9 mouse cellular contexts compared by ENCODE assay signal in the genomic region with DNA sequence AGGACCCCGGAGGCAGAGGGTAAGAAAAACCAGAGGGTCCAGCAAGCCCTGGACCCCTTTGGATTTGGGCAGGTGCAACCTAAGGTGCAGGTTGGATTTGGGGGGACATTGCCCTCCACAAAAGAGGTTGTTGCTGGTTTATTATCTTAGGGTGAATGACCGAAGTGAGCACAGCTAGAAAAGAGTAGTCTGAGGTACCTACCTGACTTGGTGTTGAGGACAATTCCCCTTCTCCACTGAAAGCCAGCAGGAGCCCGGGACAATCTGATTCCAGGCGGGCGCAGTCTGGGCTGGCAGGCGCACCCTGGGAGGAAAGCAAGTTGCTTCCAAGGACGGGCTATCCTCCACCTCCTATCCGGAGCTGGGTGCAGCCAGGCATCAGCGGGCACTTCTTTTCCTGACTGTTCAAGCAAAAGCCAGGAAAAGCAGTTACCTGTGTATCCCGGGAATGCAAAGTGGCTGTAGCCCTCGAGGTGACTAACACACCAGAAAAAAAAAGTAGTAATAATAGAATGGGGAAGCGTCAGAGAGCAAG. TPM values are rescaled to one million over a fixed set of nuclear protein-coding genes. Genes with fewer than 3 reads are reported as not detected.
DNase-seq lines count a peak whose midpoint lies in the region; ATAC-seq and TF ChIP-seq lines count a peak whose summit lies in the region.
"Had no signal": no experiment of that assay in that cellular context is flagged by ENCODE, and none has a peak within 500 bp of the region (broad histone marks: within the 10 kb centered on the region; RNA-seq: fewer than 3 reads in every experiment).

A gene (minus strand): TSS at position 485 of the 535 bp plus-strand sequence.

- DNase-seq in kidney, adult 2 months = peak; percentile 4
- DNase-seq in kidney, postnatal 25 days = no peak
- DNase-seq in kidney, postnatal 14 days = peak; percentile 10
- DNase-seq in frontal cortex, postnatal 25 days (ENCODE audit: low spot score in 2 of 2) = no peak
- no peak for DNase-seq in cerebellum, postnatal 10 days
- DNase-seq in spleen, adult 18-20 months = no peak

- H3K27ac ChIP-seq in kidney, adult 2 months (ENCODE audit: insufficient read depth, low read depth, low read length) = no peak within 1 kb of the TSS
- no peak within 1 kb of the TSS for H3K27ac ChIP-seq in embryonic facial prominence, embryonic 15.5 days (replicated peaks)
- H3K27ac ChIP-seq in neural tube, embryonic 12.5 days = no peak within 1 kb of the TSS

- H3K9ac ChIP-seq in embryonic facial prominence, embryonic 15.5 days = no peak within 1 kb of the TSS
- H3K9ac ChIP-seq in neural tube, embryonic 12.5 days = 0 out of 2 replicates have a peak within 1 kb of the TSS, but pooled peaks have one; percentile 23

- no peaks in the 10 kb centered on the region for H3K9me3 ChIP-seq in embryonic facial prominence, embryonic 15.5 days (replicated peaks)
- H3K9me3 ChIP-seq in neural tube, embryonic 12.5 days = no peaks in the 10 kb centered on the region

- peak within 1 kb of the TSS; percentile 14; the same call in 1 of the 2 replicates for H3K4me3 ChIP-seq in kidney, adult 2 months (ENCODE audit: insufficient read depth, low read depth, low read length)
- peak within 1 kb of the TSS; percentile 46 for H3K4me3 ChIP-seq in embryonic facial prominence, embryonic 15.5 days (replicated peaks)
- peak within 1 kb of the TSS; percentile 39 for H3K4me3 ChIP-seq in neural tube, embryonic 12.5 days

- no peaks in the 10 kb centered on the region for H3K27me3 ChIP-seq in kidney, adult 2 months (replicated peaks; ENCODE audit: control insufficient read depth, insufficient read depth, low read length)
- H3K27me3 ChIP-seq in embryonic facial prominence, embryonic 15.5 days = peaks cover 44% of the 10 kb centered on the region
- H3K27me3 ChIP-seq in neural tube, embryonic 12.5 days (replicated peaks) = peaks cover 43% of the 10 kb centered on the region

- no peak for ATAC-seq in embryonic facial prominence, embryonic 15.5 days (ENCODE audit: insufficient number of reproducible peaks, low FRiP score, low TSS enrichment, low read depth)
- ATAC-seq in neural tube, embryonic 12.5 days (ENCODE audit: low FRiP score, low read depth) = no peak

- H3K36me3 ChIP-seq in kidney, adult 2 months (ENCODE audit: control insufficient read depth, insufficient read depth, low read length) = no peaks in the 10 kb centered on the region
- no peaks in the 10 kb centered on the region for H3K36me3 ChIP-seq in embryonic facial prominence, embryonic 15.5 days
- no peaks in the 10 kb centered on the region for H3K36me3 ChIP-seq in neural tube, embryonic 12.5 days

- TF ChIP-seq CTCF in kidney, adult 2 months (conservative IDR thresholded peaks at IDR 0.05; ENCODE audit: insufficient read depth, insufficient read length, low read depth, low read length) = no peak

- WGBS in kidney, adult 2 months = 8% methylated on average over 12 of the region's 12 CpGs
- WGBS in embryonic facial prominence, embryonic 15.5 days = 4% methylated on average over 12 of the region's 12 CpGs
- 2% methylated on average over 12 of the region's 12 CpGs for WGBS in neural tube, embryonic 12.5 days

- TF ChIP-seq POLR2A in kidney, adult 2 months (IDR thresholded peaks at IDR 0.05; ENCODE audit: low read depth, low read length) = no peak

- peak within 1 kb of the TSS; percentile 92 for H3K4me2 ChIP-seq in embryonic facial prominence, embryonic 15.5 days (replicated peaks)
- H3K4me2 ChIP-seq in neural tube, embryonic 12.5 days (replicated peaks) = peak within 1 kb of the TSS; percentile 87

- H3K4me1 ChIP-seq in kidney, adult 2 months (ENCODE audit: control insufficient read depth, insufficient read depth, low read length) = no peaks in the 10 kb centered on the region
- H3K4me1 ChIP-seq in embryonic facial prominence, embryonic 15.5 days = peaks cover 7% of the 10 kb centered on the region; the same call in 1 of the 2 replicates
- peaks cover 7% of the 10 kb centered on the region for H3K4me1 ChIP-seq in neural tube, embryonic 12.5 days

RNA-seq across cellular contexts. Expression of the gene that starts here (rescaled TPM):
- polyA plus RNA-seq in kidney, adult 2 months (2012; rRNA removed) = 0.46 and 0.52 TPM in 2 replicates
- 0.31 and 0.76 TPM in 2 replicates for polyA plus RNA-seq in embryonic facial prominence, embryonic 15.5 days (2015; fragmentation: Nextera tagmentation; extraction: Ambion mirVana)
- 0.23 and 0.30 TPM in 2 replicates for polyA plus RNA-seq in neural tube, embryonic 12.5 days (2016; fragmentation: Nextera tagmentation; extraction: Ambion mirVana)
- polyA plus RNA-seq: small intestine, adult 2 months had no signal

Comparison
In these comparisons a context has a peak if more than half of its experiments do, and no peak if none do; other contexts are left out.
1. Peak in DNase-seq and H3K4me3 ChIP-seq in kidney, adult 2 months; RNA of the gene not detected or under 1 TPM.